Mouse (Mus musculus) liver, postnatal 0 days (tissue): Measurements from ENCODE around the gene Hsd17b14. TPM values are rescaled to one million over a fixed set of nuclear protein-coding genes. Genes with fewer than 3 reads are reported as not detected.

Experiments
- ATAC-seq: fragments of 200-750 bp; cut with Nextera tagmentation; 2 replicates; pipeline ENCODE4 v1.8.0; 2017; ENCODE audit warnings: mild to moderate bottlenecking, moderate library complexity
- DNase-seq: peaks from one replicate; pipeline ENCODE4 v3.0.0-alpha.2; 2016
- H3K27ac ChIP-seq: fragments of 300-500 bp; sonication (generic); 2 replicates; pipeline ENCODE4 v1.5.1; 2014; ENCODE audit warnings: antibody characterized with exemption, moderate library complexity, mild to moderate bottlenecking, low read depth
- H3K27me3 ChIP-seq: fragments of 300-500 bp; sonication (generic); 2 replicates; pipeline ENCODE4 v1.6.1; 2014; ENCODE audit warnings: low read length, control low read depth, mixed read lengths; ENCODE audit not compliant: insufficient read depth
- H3K36me3 ChIP-seq: fragments of 300-500 bp; sonication (generic); replicated peaks from 2 replicates; pipeline ENCODE4 v1.6.1; 2014; ENCODE audit warnings: mild to moderate bottlenecking, control low read depth, low read length, moderate library complexity, mixed read lengths; ENCODE audit not compliant: insufficient read depth
- H3K4me1 ChIP-seq: fragments of 300-500 bp; sonication (generic); 2 replicates; pipeline ENCODE4 v1.6.1; 2014; ENCODE audit warnings: antibody characterized with exemption, mild to moderate bottlenecking, control low read depth; ENCODE audit not compliant: insufficient read depth
- H3K4me2 ChIP-seq: fragments of 300-500 bp; sonication (generic); 2 replicates; pipeline ENCODE4 v1.6.1; 2014; ENCODE audit warnings: low read depth, mild to moderate bottlenecking, low read length, moderate library complexity, mixed read lengths
- H3K4me3 ChIP-seq: fragments of 300-500 bp; sonication (generic); 2 replicates; pipeline ENCODE4 v1.5.1; 2014; ENCODE audit warnings: low read depth, low read length
- H3K9ac ChIP-seq: fragments of 300-500 bp; sonication (generic); replicated peaks from 2 replicates; pipeline ENCODE4 v1.6.1; 2014; ENCODE audit warnings: mild to moderate bottlenecking, moderate library complexity
- H3K9me3 ChIP-seq: fragments of 300-500 bp; sonication (generic); 2 replicates; pipeline ENCODE4 v1.6.1; 2016; ENCODE audit warnings: mild to moderate bottlenecking, control low read depth, low read length, mixed read lengths
- CTCF ChIP-seq: sonication (generic); IDR thresholded peaks from 2 replicates; pipeline ENCODE4 v1.5.1; 2016; ENCODE audit warnings: antibody characterized with exemption, low read depth
- EP300 ChIP-seq: IDR thresholded peaks from 2 replicates; pipeline ENCODE4 v1.6.1; 2016; ENCODE audit warnings: antibody characterized with exemption, low read depth, mild to moderate bottlenecking
- WGBS: fragments of 180-500 bp; shearing (Covaris S2); extraction: QIAGEN DNeasy Blood & Tissue Kit; methylation state at CpG from one replicate; pipeline ENCODE4 v1.1.7; 2014; ENCODE audit not compliant: insufficient replicate concordance; 5-methylcytosine and 5-hydroxymethylcytosine counted together
- polyA plus RNA-seq: library from polyadenylated mRNA; unstranded; fragments of >200 nt; fragmentation: Nextera tagmentation; extraction: Ambion mirVana; gene quantifications from 2 replicates; pipeline ENCODE4 v1.2.1, GENCODE M21; 2015

Hsd17b14 gene
- polyA plus RNA-seq, 1 experiment from 2014 or later, result 0.62 TPM

DNA sequence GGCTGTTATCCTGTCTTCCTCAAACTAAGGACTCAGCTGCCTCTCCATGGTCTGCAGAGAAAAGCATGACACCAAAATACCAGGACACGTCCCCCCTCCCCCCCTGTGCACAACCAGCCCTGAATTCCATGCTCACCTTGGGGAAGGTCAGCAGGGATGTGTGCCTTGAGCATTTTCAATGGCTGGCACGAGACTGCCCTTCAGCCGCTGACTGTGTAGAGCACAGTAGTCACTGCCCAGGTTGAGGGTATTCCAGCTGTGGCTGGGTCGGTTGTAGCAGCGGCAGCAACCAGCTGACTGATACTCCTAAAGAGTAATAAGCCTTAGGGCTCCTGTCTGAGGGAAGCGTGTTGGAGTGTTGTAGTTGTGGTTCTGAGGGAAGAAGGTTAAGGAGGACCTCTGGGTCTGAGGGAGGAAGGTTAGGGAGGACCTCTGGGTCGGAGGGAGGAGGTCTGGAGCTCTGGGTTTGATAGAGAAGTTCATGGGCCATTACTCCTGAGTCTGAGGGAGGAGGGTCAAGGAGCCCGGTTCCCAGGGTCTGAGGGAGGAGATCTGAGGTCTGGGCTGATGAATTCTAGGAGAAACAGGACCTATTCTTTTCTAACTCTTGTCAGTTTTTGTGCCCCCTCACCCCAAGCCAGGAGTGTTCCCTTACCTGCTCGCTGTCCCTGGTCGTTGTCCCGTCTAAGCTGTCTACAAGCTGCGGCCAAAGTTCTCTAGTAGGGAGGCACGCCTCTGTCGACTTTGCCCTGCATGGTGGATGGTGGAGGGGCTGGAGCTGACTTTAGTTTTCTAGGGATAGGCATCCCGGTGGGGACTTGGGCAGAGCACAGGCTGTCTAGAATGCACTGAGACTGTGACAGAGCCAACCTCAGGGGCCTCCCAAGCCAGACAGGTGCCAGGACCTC is 20.0 kb downstream of the Hsd17b14 start:
- H3K27me3 ChIP-seq, result no peaks in the 10 kb centered on the region
- peaks cover 6% of the 10 kb centered on the region for H3K36me3 ChIP-seq
- no peaks in the 10 kb centered on the region for H3K9me3 ChIP-seq
- peak overlapping the region; percentile 81 for H3K27ac ChIP-seq
- H3K4me2 ChIP-seq, result peak overlapping the region; percentile 55
- DNase-seq (peak; percentile 67), ATAC-seq (peak; percentile 75)
- TF ChIP-seq EP300 (peak; percentile 54; the same call in 1 of the 2 replicates), CTCF (no peak)
- H3K4me1 ChIP-seq, result peaks cover 30% of the 10 kb centered on the region
- H3K4me3 ChIP-seq, result peak overlapping the region; percentile 54
- WGBS, result 61% methylated on average over 15 of the region's 15 CpGs
- peak overlapping the region; percentile 70 for H3K9ac ChIP-seq

DNA sequence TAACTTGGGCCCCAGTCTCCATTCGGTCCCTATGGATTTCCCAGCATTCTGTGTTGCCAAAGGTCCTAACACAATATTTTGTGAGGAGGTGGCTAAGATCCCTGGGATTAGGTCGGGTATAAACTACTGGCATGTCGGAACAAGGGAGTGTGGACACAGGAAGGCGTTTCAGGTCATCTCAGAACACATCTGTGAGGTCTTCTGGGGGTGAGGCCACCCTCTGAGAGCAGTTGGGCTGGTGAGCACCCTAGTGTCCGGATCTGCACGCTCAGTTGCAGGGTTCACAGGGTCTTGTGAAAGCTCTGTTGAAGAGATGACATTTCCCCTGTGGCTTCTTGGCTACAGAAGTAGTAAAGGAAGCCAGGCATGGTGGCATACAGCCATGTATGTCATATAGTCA is 31.2 kb downstream of the Hsd17b14 start:
- Histone ChIP-seq H3K9me3 (no peaks in the 10 kb centered on the region), H3K36me3 (peaks cover 32% of the 10 kb centered on the region), H3K4me3 (no peak overlapping the region), H3K4me2 (no peak overlapping the region), H3K27me3 (no peaks in the 10 kb centered on the region), H3K27ac (no peak overlapping the region), H3K4me1 (0 out of 2 replicates have a peak, but pooled peaks cover 6% of the 10 kb centered on the region), H3K9ac (no peak overlapping the region)
- 85% methylated on average over 6 of the region's 6 CpGs for WGBS
- TF ChIP-seq CTCF (no peak), EP300 (no peak)
- DNase-seq (peak; percentile 8), ATAC-seq (no peak)

DNA sequence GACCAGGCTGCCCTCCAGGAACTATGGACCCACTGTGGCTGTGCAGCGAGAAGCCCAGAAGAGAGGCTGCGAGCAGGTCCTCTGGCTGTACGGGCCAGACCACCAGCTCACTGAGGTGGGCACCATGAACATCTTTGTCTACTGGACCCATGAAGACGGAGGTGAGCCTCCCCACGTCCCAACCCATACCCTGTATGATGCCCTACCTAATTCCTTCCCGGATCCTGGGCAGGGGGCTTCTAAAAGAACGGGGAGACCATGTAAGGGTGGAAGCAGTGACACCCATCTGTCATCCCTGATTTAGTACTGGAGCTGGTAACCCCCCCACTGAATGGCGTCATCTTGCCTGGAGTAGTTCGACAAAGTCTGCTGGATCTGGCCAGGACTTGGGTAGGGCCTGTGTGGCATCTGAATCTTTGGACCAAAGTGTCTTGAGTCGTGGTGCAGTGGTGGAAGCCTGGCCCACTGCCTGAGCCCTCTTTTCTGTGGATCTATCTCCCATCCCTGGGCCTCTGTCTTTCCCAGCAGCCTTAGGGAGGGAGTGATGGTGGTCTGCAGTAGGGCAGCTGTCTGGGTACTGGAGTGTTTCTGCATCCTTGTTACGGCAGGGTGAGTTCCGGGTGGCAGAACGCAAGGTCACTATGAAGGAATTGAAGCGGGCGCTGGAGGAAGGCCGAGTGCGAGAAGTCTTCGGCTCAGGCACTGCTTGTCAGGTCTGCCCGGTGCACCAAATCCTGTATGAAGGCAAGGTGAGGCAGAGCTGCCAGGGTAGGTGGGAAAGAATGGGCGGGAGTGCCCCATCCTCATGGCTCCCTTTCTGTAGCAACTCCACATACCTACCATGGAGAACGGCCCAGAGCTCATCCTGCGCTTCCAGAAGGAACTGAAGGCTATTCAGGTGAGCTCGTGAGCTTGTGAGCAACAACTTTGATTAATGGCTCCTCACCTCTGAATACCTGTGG is 33.2 kb downstream of the Hsd17b14 start:
- 90% methylated on average over 23 of the region's 23 CpGs for WGBS
- Histone ChIP-seq H3K27ac (no peak overlapping the region), H3K4me3 (no peak overlapping the region), H3K27me3 (no peaks in the 10 kb centered on the region), H3K9me3 (no peaks in the 10 kb centered on the region), H3K4me2 (no peak overlapping the region), H3K9ac (no peak overlapping the region), H3K4me1 (0 out of 2 replicates have a peak, but pooled peaks cover 6% of the 10 kb centered on the region), H3K36me3 (peaks cover 28% of the 10 kb centered on the region)
- DNase-seq (peak; percentile 9), ATAC-seq (no peak)
- TF ChIP-seq CTCF (no peak), EP300 (no peak)

DNA sequence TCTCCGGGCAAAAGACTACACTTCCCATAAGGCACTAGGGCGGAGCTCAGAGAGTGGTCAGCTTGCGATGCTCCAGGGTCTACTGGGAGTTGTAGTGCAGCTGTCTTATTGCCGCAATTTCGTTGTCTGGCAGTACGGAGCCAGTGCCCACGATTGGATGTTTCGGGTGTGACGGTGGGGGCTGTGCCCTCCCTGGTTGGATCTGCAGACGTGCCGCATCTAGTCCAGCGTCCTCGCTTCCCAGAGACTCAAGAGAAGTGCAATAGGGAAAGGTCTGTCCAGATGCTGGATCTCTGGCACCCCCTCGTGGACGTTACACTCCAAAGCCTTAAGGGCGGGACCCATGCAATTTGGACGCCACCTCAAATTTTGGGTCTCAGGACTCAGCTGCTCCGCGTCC is 34.5 kb downstream of the Hsd17b14 start:
- H3K9ac ChIP-seq, result no peak overlapping the region
- H3K4me1 ChIP-seq, result 0 out of 2 replicates have a peak, but pooled peaks cover 6% of the 10 kb centered on the region
- peak overlapping the region; percentile 15 for H3K4me3 ChIP-seq
- DNase-seq (peak; percentile 91), ATAC-seq (peak; percentile 97)
- no peaks in the 10 kb centered on the region for H3K9me3 ChIP-seq
- no peaks in the 10 kb centered on the region for H3K27me3 ChIP-seq
- H3K27ac ChIP-seq, result no peak overlapping the region
- H3K4me2 ChIP-seq, result peak overlapping the region; percentile 53
- no peak for TF ChIP-seq EP300
- TF ChIP-seq CTCF, result peak; percentile 97
- peaks cover 27% of the 10 kb centered on the region for H3K36me3 ChIP-seq
- whole genome bisulfite sequencing, result 9% methylated on average over 19 of the region's 19 CpGs

DNA sequence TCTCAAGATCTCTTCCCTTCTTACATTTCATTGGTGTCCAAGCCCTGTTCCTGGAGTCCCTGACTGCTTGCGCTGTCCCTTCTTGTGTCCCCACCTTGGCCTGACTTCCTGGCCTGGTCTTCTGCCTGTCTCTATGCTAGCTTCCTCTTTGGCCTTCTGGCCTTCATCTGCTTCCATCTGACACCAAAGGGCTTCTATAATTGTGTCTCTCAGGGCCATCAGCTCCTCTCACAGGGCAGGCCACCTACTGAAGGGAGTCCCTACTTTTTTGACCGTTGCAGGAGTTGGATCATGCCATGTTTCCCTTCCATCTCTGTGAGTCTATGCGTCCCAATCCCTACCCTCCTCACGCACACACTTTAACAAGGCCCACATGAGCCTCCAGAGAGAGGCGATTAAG is 35.2 kb downstream of the Hsd17b14 start:
- H3K27ac ChIP-seq, result peak overlapping the region; percentile 30
- H3K27me3 ChIP-seq, result no peaks in the 10 kb centered on the region
- ATAC-seq (no peak), DNase-seq (no peak)
- 86% methylated on average over 5 of the region's 5 CpGs for WGBS
- TF ChIP-seq CTCF (0 out of 2 replicates have a peak, but pooled peaks have one; percentile 1), EP300 (no peak)
- H3K4me1 ChIP-seq, result 0 out of 2 replicates have a peak, but pooled peaks cover 6% of the 10 kb centered on the region
- no peak overlapping the region for H3K9ac ChIP-seq
- no peaks in the 10 kb centered on the region for H3K9me3 ChIP-seq
- H3K36me3 ChIP-seq, result peaks cover 21% of the 10 kb centered on the region
- H3K4me2 ChIP-seq, result no peak overlapping the region
- no peak overlapping the region for H3K4me3 ChIP-seq
